Mouse (Mus musculus) heart, postnatal 14 days (tissue): ENCODE data around the gene Kif21a. TPM values are rescaled to one million over a fixed set of nuclear protein-coding genes. Genes with fewer than 3 reads are reported as not detected.
A peak's percentile ranks its signal among the peaks of the same experiment; 100 is the strongest.

Source experiments
- DNase-seq, 2 experiments: peaks; one replicate each; pipeline ENCODE4 v3.0.0; 2021 to 2022
- intact Hi-C: fragments of 180-260 bp; cut with DNase I; formaldehyde crosslinking; loops from one replicate; pipeline ENCODE4 v1.15.1; 2025
- long read RNA-seq, 2 experiments: library from polyadenylated mRNA; stranded (forward); transcript quantifications; one replicate each; pipeline ENCODE4 v2.0.0; 2021
- total RNA-seq, 2 experiments: library from RNA; stranded (reverse); gene quantifications; 2 replicates each; pipeline ENCODE4 v1.2.3; 2021

Kif21a gene
- total RNA-seq, result 10 to 100 TPM; 10.1 to 11.7 TPM
- long read RNA-seq, experiment 1, partial matches to known transcripts, result 1 of 2 reads
- long read RNA-seq, experiment 1, other reads (novel, unspliced or antisense), result 1 of 2 reads
- long read RNA-seq, experiment 2, partial matches to known transcripts, result 1 of 2 reads
- long read RNA-seq, experiment 2, other reads (novel, unspliced or antisense), result 1 of 2 reads

GRCm38 (mm10) chr15:91049496-91050441 lies at the start of gene Kif21a:
Gene Kif21a (minus strand): TSS chr15:91049948.
- DNase-seq, result peak; percentile 71 to 80
- intact Hi-C loops, result no loop called here

GRCm38 (mm10) chr15:91096606-91097005 lies 46.9 kb upstream of the Kif21a start:
- intact Hi-C loops, result no loop called here
- DNase-seq, result no peak

- intact Hi-C loops, result no loop called here
- no peak for DNase-seq
These were observed 39.7 kb upstream of the Kif21a start for GRCm38 (mm10) chr15:91089427-91089826.

GRCm38 (mm10) chr15:91088071-91088470 lies 38.3 kb upstream of the Kif21a start:
- intact Hi-C loops, result no loop called here
- peak; percentile 21 to 22 for DNase-seq

- intact Hi-C loops, result no loop called here
- no peak for DNase-seq
These were observed 28.0 kb upstream of the Kif21a start for GRCm38 (mm10) chr15:91077457-91078410.

- DNase-seq, result no peak
- intact Hi-C loops, result no loop called here
These were observed 22.7 kb upstream of the Kif21a start for GRCm38 (mm10) chr15:91072440-91072839.

GRCm38 (mm10) chr15:91064310-91064826 lies 14.6 kb upstream of the Kif21a start:
- intact Hi-C loops, result no loop called here
- no peak for DNase-seq

- intact Hi-C loops, result no loop called here
- no peak for DNase-seq
These were observed 14.1 kb upstream of the Kif21a start for GRCm38 (mm10) chr15:91063845-91064244.

GRCm38 (mm10) chr15:91056866-91057342 lies 7.2 kb upstream of the Kif21a start:
- no peak for DNase-seq
- intact Hi-C loops, result no loop called here

GRCm38 (mm10) chr15:91056176-91056865 lies 6.6 kb upstream of the Kif21a start:
- intact Hi-C loops, result no loop called here
- no peak for DNase-seq

GRCm38 (mm10) chr15:91048951-91049495 lies 725 bp downstream of the Kif21a start:
- DNase-seq, result no peak
- intact Hi-C loops, result no loop called here

- DNase-seq, result no peak
- intact Hi-C loops, result no loop called here
These were observed 2.1 kb downstream of the Kif21a start for GRCm38 (mm10) chr15:91047627-91048026.

GRCm38 (mm10) chr15:91046506-91046905 lies 3.2 kb downstream of the Kif21a start:
- intact Hi-C loops, result no loop called here
- no peak for DNase-seq

GRCm38 (mm10) chr15:91043263-91043662 lies 6.5 kb downstream of the Kif21a start:
- intact Hi-C loops, result no loop called here

GRCm38 (mm10) chr15:91038860-91039259 lies 10.9 kb downstream of the Kif21a start:
- intact Hi-C loops, result no loop called here
- DNase-seq, result no peak

More at GRCm38 (mm10) chr15:91043263-91043662, 6.5 kb downstream of the Kif21a start:
- no peak for DNase-seq

- no peak for DNase-seq
- intact Hi-C loops, result no loop called here
These were observed 15.7 kb downstream of the Kif21a start for GRCm38 (mm10) chr15:91034090-91034489.

GRCm38 (mm10) chr15:91033529-91033928 lies 16.2 kb downstream of the Kif21a start:
- intact Hi-C loops, result no loop called here
- no peak for DNase-seq

GRCm38 (mm10) chr15:91028962-91029361 lies 20.8 kb downstream of the Kif21a start:
- DNase-seq, result no peak
- intact Hi-C loops, result no loop called here

- DNase-seq, result no peak
- intact Hi-C loops, result no loop called here
These were observed 21.3 kb downstream of the Kif21a start for GRCm38 (mm10) chr15:91028494-91028893.
